Mouse (Mus musculus): ENCODE measurements around the gene Acsm3.

Gene Acsm3

GRCm38 (mm10) chr7:119800991-119801390 lies 40.3 kb downstream of the Acsm3 start:
- no peak for DNase-seq

- no peak for DNase-seq
These were observed 46.7 kb downstream of the Acsm3 start for GRCm38 (mm10) chr7:119807396-119807795.

- no peak for DNase-seq
These were observed 48.0 kb downstream of the Acsm3 start for GRCm38 (mm10) chr7:119808723-119809122.

- DNase-seq = no peak
These were observed 74.6 kb downstream of the Acsm3 start for GRCm38 (mm10) chr7:119835371-119835770.

- no peak for DNase-seq
These were observed 75.5 kb downstream of the Acsm3 start for GRCm38 (mm10) chr7:119835996-119836777.
